Mouse (Mus musculus) lung, embryonic 15.5 days (tissue): ENCODE results near the gene 2310003L06Rik. TPM values are rescaled to one million over a fixed set of nuclear protein-coding genes. Genes with fewer than 3 reads are reported as not detected.

Experiments used
- polyA plus RNA-seq: library from polyadenylated mRNA; unstranded; fragments of >200 nt; fragmentation: Nextera tagmentation; extraction: Ambion mirVana; gene quantifications from 2 replicates; pipeline ENCODE4 v1.2.1, GENCODE M21; 2015

2310003L06Rik gene
- polyA plus RNA-seq, 1 experiment from 2014 or later, result not detected

Other genes starting within 250 kb of the 2310003L06Rik start
- not detected in 2 replicates for gene Csn1s2a, start 194.9 kb upstream of the 2310003L06Rik start, polyA plus RNA-seq
- not detected in 2 replicates for gene Csn1s2b, start 161.4 kb upstream of the 2310003L06Rik start, polyA plus RNA-seq
- not detected in 2 replicates for gene Prr27, start 143.8 kb upstream of the 2310003L06Rik start, polyA plus RNA-seq
- gene Odam, start 84.4 kb upstream of the 2310003L06Rik start, polyA plus RNA-seq, result not detected in 2 replicates
- gene Csn3, start 43.9 kb upstream of the 2310003L06Rik start, polyA plus RNA-seq, result not detected in 2 replicates
- not detected in 2 replicates for gene Gm28434, start 58 bp downstream of the 2310003L06Rik start, polyA plus RNA-seq
- not detected in 2 replicates for gene Cabs1, start 10.0 kb downstream of the 2310003L06Rik start, polyA plus RNA-seq
- gene Smr3a, start 33.1 kb downstream of the 2310003L06Rik start, polyA plus RNA-seq, result not detected in 2 replicates
- not detected in 2 replicates for gene Smr2, start 117.1 kb downstream of the 2310003L06Rik start, polyA plus RNA-seq
- gene Gm11116, start 142.1 kb downstream of the 2310003L06Rik start, polyA plus RNA-seq, result not detected in 2 replicates
- not detected in 2 replicates for gene Gm11115, start 184.6 kb downstream of the 2310003L06Rik start, polyA plus RNA-seq